Mouse (Mus musculus) ES-E14 (cell line): Measurements from ENCODE around the gene Csnk2a1. TPM values are rescaled to one million over a fixed set of nuclear protein-coding genes. Genes with fewer than 3 reads are reported as not detected.
"Not testable (repeated sequence)": the region's sequence is repeated elsewhere in the genome, so short reads cannot be mapped to it uniquely, and the experiment has no call there.

Experiments used
- DNase-seq: peaks from one replicate; pipeline ENCODE4 v3.0.0-alpha.2; 2013; ENCODE audit warnings: low read depth, low spot score
- H3K27ac ChIP-seq: 2 replicates; pipeline ENCODE4 v1.5.1; 2012; ENCODE audit warnings: low read depth, mild to moderate bottlenecking, low read length, moderate library complexity, mixed read lengths; ENCODE audit not compliant: poor library complexity, insufficient read depth, severe bottlenecking
- H3K36me3 ChIP-seq: 2 replicates; pipeline ENCODE4 v1.6.1; 2012; ENCODE audit warnings: mild to moderate bottlenecking, low read length, moderate library complexity, mixed read lengths; ENCODE audit not compliant: control insufficient read depth, poor library complexity, insufficient read depth, severe bottlenecking
- H3K4me1 ChIP-seq, 2 experiments: fragments of 150-350 bp in 1 of 2; sonication (generic) in 1 of 2; 2 replicates each; pipeline ENCODE4 v1.6.1; 2012; ENCODE audit warnings: low read length in 2 of 2, mild to moderate bottlenecking in 1 of 2, mixed read lengths in 1 of 2; ENCODE audit not compliant: control insufficient read depth in 2 of 2, insufficient read depth in 2 of 2, poor library complexity in 1 of 2
- H3K4me3 ChIP-seq, 2 experiments: fragments of 150-350 bp in 1 of 2; sonication (generic) in 1 of 2; 2 replicates each; pipeline ENCODE4 v1.5.1; 2012; ENCODE audit warnings: low read length in 2 of 2, low read depth in 1 of 2, mild to moderate bottlenecking in 1 of 2, mixed read lengths in 1 of 2; ENCODE audit not compliant: insufficient read depth in 1 of 2, poor library complexity in 1 of 2, severe bottlenecking in 1 of 2
- H3K9ac ChIP-seq: 2 replicates; pipeline ENCODE4 v1.6.1; 2012; ENCODE audit warnings: low read depth, mild to moderate bottlenecking, low read length, mixed read lengths; ENCODE audit not compliant: poor library complexity, insufficient read depth, severe bottlenecking
- H3K9me3 ChIP-seq: fragments of 150-350 bp; sonication (generic); 2 replicates; pipeline ENCODE4 v1.6.1; 2012; ENCODE audit warnings: low read depth, mild to moderate bottlenecking, low read length; ENCODE audit not compliant: control insufficient read depth, insufficient read depth
- CHD2 ChIP-seq: IDR thresholded peaks from 2 replicates; pipeline ENCODE4 v1.6.1; 2014; ENCODE audit warnings: mild to moderate bottlenecking, low read depth, low read length, inconsistent platforms
- HCFC1 ChIP-seq: IDR thresholded peaks from 2 replicates; pipeline ENCODE4 v1.6.1; 2012; ENCODE audit warnings: low read length, inconsistent platforms, borderline replicate concordance; ENCODE audit not compliant: insufficient read depth
- MAFK ChIP-seq: IDR thresholded peaks from 2 replicates; pipeline ENCODE4 v1.6.1; 2014; ENCODE audit warnings: mild to moderate bottlenecking, low read depth, low read length, inconsistent platforms; ENCODE audit not compliant: insufficient read depth
- ZC3H11A ChIP-seq: IDR thresholded peaks from 2 replicates; pipeline ENCODE4 v1.6.1; 2012; ENCODE audit warnings: low read depth, mild to moderate bottlenecking, inconsistent platforms, low read length, borderline replicate concordance
- ZNF384 ChIP-seq: IDR thresholded peaks from 2 replicates; pipeline ENCODE4 v1.6.1; 2012; ENCODE audit warnings: low read depth, low read length, inconsistent platforms
- in situ Hi-C, 2 experiments: fragments of 600-800 bp; cut with MboI; formaldehyde crosslinking; loops; one replicate each; pipeline ENCODE4 v1.15.1; 2025; ENCODE audit warnings: low sequenced_read_pairs in 2 of 2, inconsistent platforms in 1 of 2; ENCODE audit not compliant: unreplicated experiment in 2 of 2
- total RNA-seq: library from RNA; depleted of rRNA; stranded (reverse); fragments of 300-350 nt; gene quantifications from 2 replicates; pipeline ENCODE4 v1.2.3, GENCODE M21; 2012

Csnk2a1 gene
- total RNA-seq, 1 experiment, result 134 TPM

GRCm38 (mm10) chr2:152287560-152287959 is 60.9 kb downstream of the Csnk2a1 start:
- H3K9me3 ChIP-seq, result no peaks in the 10 kb centered on the region
- no peak for DNase-seq
- TF ChIP-seq ZC3H11A, result no peak
- no peak for TF ChIP-seq HCFC1
- TF ChIP-seq MAFK, result no peak
- TF ChIP-seq ZNF384, result no peak
- no peak for TF ChIP-seq CHD2
- in situ Hi-C loops, result no loop called here
- peaks cover 10% of the 10 kb centered on the region for H3K36me3 ChIP-seq
- H3K9ac ChIP-seq, result no peak overlapping the region
- H3K4me3 ChIP-seq, result no peak overlapping the region
- H3K4me1 ChIP-seq, result no peaks in the 10 kb centered on the region
- H3K27ac ChIP-seq, result no peak overlapping the region

GRCm38 (mm10) chr2:152288046-152288445 is 61.4 kb downstream of the Csnk2a1 start:
- H3K9ac ChIP-seq, result no peak overlapping the region
- in situ Hi-C loops, result no loop called here
- H3K27ac ChIP-seq, result no peak overlapping the region
- no peak overlapping the region for H3K4me3 ChIP-seq
- no peak for DNase-seq
- TF ChIP-seq ZNF384 (no peak), MAFK (no peak), HCFC1 (no peak), CHD2 (no peak), ZC3H11A (no peak)
- no peaks in the 10 kb centered on the region for H3K4me1 ChIP-seq
- peaks cover 7% of the 10 kb centered on the region for H3K36me3 ChIP-seq
- H3K9me3 ChIP-seq, result no peaks in the 10 kb centered on the region

- in situ Hi-C loops, DNase-seq, H3K4me3 ChIP-seq, H3K9ac ChIP-seq, H3K4me1 ChIP-seq, H3K36me3 ChIP-seq, H3K27ac ChIP-seq, H3K9me3 ChIP-seq: not testable (repeated sequence)
Observed at GRCm38 (mm10) chr2:152289623-152290022, 63.0 kb downstream of the Csnk2a1 start.

GRCm38 (mm10) chr2:152292475-152292874 is 65.8 kb downstream of the Csnk2a1 start:
- in situ Hi-C loops, result no loop called here
- H3K4me1 ChIP-seq, result peaks cover 0 to 3% of the 10 kb centered on the region in 2 experiments; a peak in 1 of 4 replicates
- no peak overlapping the region for H3K4me3 ChIP-seq
- DNase-seq, result no peak
- TF ChIP-seq ZNF384, result peak; percentile 64
- no peak for TF ChIP-seq MAFK
- H3K27ac ChIP-seq, result no peak overlapping the region
- H3K9me3 ChIP-seq, result no peaks in the 10 kb centered on the region
- H3K36me3 ChIP-seq, result no peaks in the 10 kb centered on the region
- H3K9ac ChIP-seq, result no peak overlapping the region

- Histone ChIP-seq H3K4me1 (peaks cover 0 to 3% of the 10 kb centered on the region in 2 experiments; a peak in 1 of 4 replicates), H3K9ac (no peak overlapping the region; the same call in 1 of the 2 replicates), H3K27ac (no peak overlapping the region), H3K9me3 (no peaks in the 10 kb centered on the region), H3K36me3 (no peaks in the 10 kb centered on the region), H3K4me3 (peak overlapping the region; percentile 58 to 81)
- DNase-seq, result peak; percentile 11
- in situ Hi-C loops, result no loop called here
- TF ChIP-seq ZNF384, result no peak
- TF ChIP-seq ZC3H11A, result no peak
- TF ChIP-seq HCFC1, result no peak
- no peak for TF ChIP-seq MAFK
- no peak for TF ChIP-seq CHD2
Observed at GRCm38 (mm10) chr2:152293179-152293726, 66.6 kb downstream of the Csnk2a1 start.
